Mouse (Mus musculus) ES-Bruce4 (cell line): Measurements from ENCODE around the gene Pfkfb1. TPM values are rescaled to one million over a fixed set of nuclear protein-coding genes. Genes with fewer than 3 reads are reported as not detected.
A peak's percentile ranks its signal among the peaks of the same experiment; 100 is the strongest.

Source experiments
- H3K27ac ChIP-seq: 2 replicates; pipeline ENCODE4 v1.5.1; 2012; ENCODE audit warnings: low read length, inconsistent platforms; ENCODE audit not compliant: insufficient read depth
- H3K27me3 ChIP-seq: 2 replicates; pipeline ENCODE4 v1.6.1; 2012; ENCODE audit warnings: mild to moderate bottlenecking, low read length, inconsistent platforms; ENCODE audit not compliant: control insufficient read depth, poor library complexity, insufficient read depth, severe bottlenecking
- H3K36me3 ChIP-seq: 2 replicates; pipeline ENCODE4 v1.6.1; 2012; ENCODE audit warnings: inconsistent platforms, mild to moderate bottlenecking, low read length, moderate library complexity; ENCODE audit not compliant: control insufficient read depth, poor library complexity, insufficient read depth, severe bottlenecking
- H3K4me1 ChIP-seq: one replicate; pipeline ENCODE4 v1.8.1; 2011; ENCODE audit warnings: low read length; ENCODE audit not compliant: control insufficient read depth, insufficient read depth
- H3K4me3 ChIP-seq: 2 replicates; pipeline ENCODE4 v1.5.1; 2011; ENCODE audit warnings: low read depth, mild to moderate bottlenecking, low read length
- H3K9ac ChIP-seq: 2 replicates; pipeline ENCODE4 v1.6.1; 2012; ENCODE audit warnings: low read depth, mild to moderate bottlenecking, inconsistent platforms; ENCODE audit not compliant: poor library complexity, severe bottlenecking
- H3K9me3 ChIP-seq: replicated peaks from 2 replicates; pipeline ENCODE4 v1.6.1; 2012; ENCODE audit warnings: mild to moderate bottlenecking, low read length, inconsistent platforms; ENCODE audit not compliant: control insufficient read depth, poor library complexity, insufficient read depth, severe bottlenecking
- CTCF ChIP-seq: IDR thresholded peaks from one replicate; pipeline ENCODE4 v1.8.1; 2011; ENCODE audit warnings: low read depth, low read length
- EP300 ChIP-seq: IDR thresholded peaks from 2 replicates; pipeline ENCODE4 v1.6.1; 2011; ENCODE audit warnings: low read depth, low read length; ENCODE audit not compliant: insufficient read depth
- POLR2A ChIP-seq: IDR thresholded peaks from one replicate; pipeline ENCODE4 v1.8.1; 2011; ENCODE audit warnings: low read length; ENCODE audit not compliant: insufficient read depth
- polyA plus RNA-seq: library from polyadenylated mRNA; stranded (reverse); fragments of >200 nt; gene quantifications from 2 replicates; pipeline ENCODE4 v1.2.4, GENCODE M21; 2011; ENCODE audit warnings: low read depth; ENCODE audit not compliant: missing spikeins, insufficient read depth, insufficient read length

The Pfkfb1 gene
- polyA plus RNA-seq, 1 experiment: 36.0 TPM

- Histone ChIP-seq H3K27ac (no peak within 1 kb of the TSS), H3K4me1 (no peaks in the 10 kb centered on the region), H3K9ac (peak within 1 kb of the TSS; percentile 33), H3K4me3 (peak within 1 kb of the TSS; percentile 93), H3K27me3 (no peaks in the 10 kb centered on the region), H3K9me3 (no peaks in the 10 kb centered on the region), H3K36me3 (0 out of 2 replicates have a peak, but pooled peaks cover 2% of the 10 kb centered on the region)
- no peak for TF ChIP-seq CTCF
- TF ChIP-seq EP300: no peak
- no peak for TF ChIP-seq POLR2A
Measured at GRCm38 (mm10) chrX:150656908-150657796, 69.1 kb downstream of the Pfkfb1 start, which contains the start of gene Tro. Gene Tro, minus strand, starts transcription at chrX:150657583.

GRCm38 (mm10) chrX:150657797-150658118 lies 69.7 kb downstream of the Pfkfb1 start:
- Histone ChIP-seq H3K4me3 (no peak overlapping the region), H3K27ac (no peak overlapping the region), H3K9ac (peak overlapping the region; percentile 33; the same call in 1 of the 2 replicates), H3K4me1 (no peaks in the 10 kb centered on the region), H3K9me3 (no peaks in the 10 kb centered on the region), H3K36me3 (0 out of 2 replicates have a peak, but pooled peaks cover 2% of the 10 kb centered on the region), H3K27me3 (no peaks in the 10 kb centered on the region)
- no peak for TF ChIP-seq EP300
- TF ChIP-seq CTCF: no peak
- TF ChIP-seq POLR2A: no peak

- H3K27me3 ChIP-seq: no peaks in the 10 kb centered on the region
- H3K4me1 ChIP-seq: no peaks in the 10 kb centered on the region
- no peak overlapping the region for H3K27ac ChIP-seq
- H3K36me3 ChIP-seq: no peaks in the 10 kb centered on the region
- TF ChIP-seq POLR2A (no peak), CTCF (no peak), EP300 (no peak)
- H3K4me3 ChIP-seq: no peak overlapping the region
- no peak overlapping the region for H3K9ac ChIP-seq
- H3K9me3 ChIP-seq: no peaks in the 10 kb centered on the region
Measured at GRCm38 (mm10) chrX:150662809-150663208, 74.8 kb downstream of the Pfkfb1 start.

- Histone ChIP-seq H3K4me1 (no peaks in the 10 kb centered on the region), H3K36me3 (no peaks in the 10 kb centered on the region), H3K27ac (no peak overlapping the region), H3K9me3 (0 out of 2 replicates have a peak, but pooled peaks cover 2% of the 10 kb centered on the region), H3K4me3 (no peak overlapping the region), H3K9ac (no peak overlapping the region), H3K27me3 (no peaks in the 10 kb centered on the region)
- no peak for TF ChIP-seq EP300
- TF ChIP-seq POLR2A: no peak
- no peak for TF ChIP-seq CTCF
Measured at GRCm38 (mm10) chrX:150677505-150677904, 89.5 kb downstream of the Pfkfb1 start.

Other genes with a start within 250 kb of the Pfkfb1 start
- 35.7 and 45.4 TPM in 2 replicates for gene Tmem29, start 129.1 kb upstream of the Pfkfb1 start, polyA plus RNA-seq
- gene Alas2, start 40.9 kb upstream of the Pfkfb1 start, polyA plus RNA-seq: not detected in 2 replicates
- gene Apex2, start 1.6 kb downstream of the Pfkfb1 start, polyA plus RNA-seq: 22.2 and 24.8 TPM in 2 replicates
- 23.5 and 27.6 TPM in 2 replicates for gene Tro, start 69.4 kb downstream of the Pfkfb1 start, polyA plus RNA-seq
- gene Maged2, start 226.1 kb downstream of the Pfkfb1 start, polyA plus RNA-seq: 43.0 and 47.5 TPM in 2 replicates